Mouse (Mus musculus) megakaryocyte, embryonic 14.5 days (primary cell): Measurements from ENCODE around the gene Ddx4.

Experiments
- FLI1 ChIP-seq: IDR thresholded peaks from 2 replicates; pipeline ENCODE4 v1.6.1; 2012; ENCODE audit warnings: low read length, inconsistent platforms, mixed read lengths
- GATA1 ChIP-seq: IDR thresholded peaks from 3 replicates; pipeline ENCODE4 v1.6.1; 2012; ENCODE audit warnings: mixed read lengths, low read length, inconsistent platforms, borderline replicate concordance

GRCm38 (mm10) chr13:112651183-112651582 lies 1.1 kb downstream of the Ddx4 start:
- no peak for TF ChIP-seq GATA1
- no peak for TF ChIP-seq FLI1
